Mouse (Mus musculus): ENCODE results near the gene Dhps. TPM values are rescaled to one million over a fixed set of nuclear protein-coding genes. Genes with fewer than 3 reads are reported as not detected.

The Dhps gene
- polyA plus RNA-seq (2012; rRNA removed) = 44.7 and 49.4 TPM in 2 replicates

DNA sequence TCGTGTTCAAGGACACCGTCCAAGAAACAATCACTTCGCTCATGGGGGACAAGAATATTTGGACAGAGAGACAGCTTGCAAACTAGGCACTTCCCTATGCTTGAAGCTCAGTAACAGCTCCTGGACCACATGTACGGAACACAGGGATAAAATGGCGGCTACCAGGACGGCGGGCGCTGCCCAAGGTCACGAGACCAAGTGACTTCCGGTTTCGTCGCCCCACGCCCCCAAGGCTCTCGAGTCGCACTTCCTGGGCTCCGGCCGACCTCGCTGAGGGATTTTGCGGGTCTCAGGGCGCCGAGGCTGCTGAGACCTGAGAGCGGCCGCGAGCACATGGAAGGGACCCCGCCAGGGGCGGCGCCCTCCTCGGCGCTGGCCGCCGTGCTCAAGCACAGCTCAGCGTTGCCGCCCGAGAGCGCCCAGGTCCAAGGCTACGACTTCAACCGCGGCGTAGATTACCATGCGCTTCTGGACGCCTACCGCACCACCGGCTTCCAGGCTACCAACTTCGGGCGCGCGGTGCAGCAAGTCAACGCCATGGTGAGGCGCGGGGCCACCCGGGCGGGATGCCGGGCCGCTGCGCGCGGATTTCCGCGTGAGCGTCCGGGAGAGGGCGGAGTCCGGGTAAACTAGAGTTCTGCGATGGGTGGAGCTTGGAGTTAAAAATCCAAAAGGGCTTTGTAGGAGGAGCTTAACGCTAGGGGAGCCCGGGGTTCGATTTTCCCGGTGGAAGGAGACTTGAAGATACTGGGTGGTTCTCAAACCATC, at the start of gene Dhps:
Dhps (plus strand) TSS at position 244 of the 768 bp plus-strand sequence.

DNA sequence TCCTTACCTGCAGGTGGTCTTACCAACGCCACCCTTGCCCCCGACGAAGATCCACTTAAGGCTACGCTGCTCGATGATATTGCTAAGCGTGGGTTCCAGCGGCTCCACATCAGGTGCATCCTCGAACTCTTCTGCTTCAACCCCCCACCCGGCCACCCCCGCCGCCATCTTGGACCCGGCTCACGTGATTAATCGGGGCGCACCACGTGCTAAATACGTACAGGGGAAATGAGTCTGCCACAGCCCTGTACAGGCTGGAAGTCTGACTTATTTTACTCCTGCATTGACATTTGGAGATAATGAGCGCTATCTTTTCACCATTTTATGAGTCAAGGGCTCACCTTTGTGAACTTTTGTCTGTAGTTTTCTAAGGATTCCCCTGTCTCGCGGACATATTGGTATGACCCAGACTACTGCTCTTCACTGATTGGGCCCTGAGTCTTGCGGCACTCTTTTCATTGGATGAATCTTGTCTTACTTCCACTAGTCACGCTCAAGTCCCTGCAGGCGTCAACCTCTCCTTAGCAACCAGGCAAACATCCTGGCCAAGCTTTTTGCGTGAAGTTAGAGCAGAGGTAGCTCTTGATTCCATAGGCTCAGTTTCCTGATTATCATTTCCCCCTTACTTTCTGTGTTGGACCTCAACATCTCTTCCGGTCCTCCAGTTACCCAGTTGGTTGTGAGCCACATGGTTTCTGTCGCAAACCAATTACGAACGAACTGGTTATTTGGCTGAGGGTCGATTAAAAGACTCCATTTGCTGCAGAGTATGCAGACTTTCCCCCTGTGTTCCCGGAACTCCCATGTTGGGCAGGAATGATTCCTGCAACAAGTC, 46.2 kb upstream of the Dhps start, which contains the start of gene Asna1:
Asna1 (minus strand) TSS at position 184 of the 835 bp plus-strand sequence.

DNA sequence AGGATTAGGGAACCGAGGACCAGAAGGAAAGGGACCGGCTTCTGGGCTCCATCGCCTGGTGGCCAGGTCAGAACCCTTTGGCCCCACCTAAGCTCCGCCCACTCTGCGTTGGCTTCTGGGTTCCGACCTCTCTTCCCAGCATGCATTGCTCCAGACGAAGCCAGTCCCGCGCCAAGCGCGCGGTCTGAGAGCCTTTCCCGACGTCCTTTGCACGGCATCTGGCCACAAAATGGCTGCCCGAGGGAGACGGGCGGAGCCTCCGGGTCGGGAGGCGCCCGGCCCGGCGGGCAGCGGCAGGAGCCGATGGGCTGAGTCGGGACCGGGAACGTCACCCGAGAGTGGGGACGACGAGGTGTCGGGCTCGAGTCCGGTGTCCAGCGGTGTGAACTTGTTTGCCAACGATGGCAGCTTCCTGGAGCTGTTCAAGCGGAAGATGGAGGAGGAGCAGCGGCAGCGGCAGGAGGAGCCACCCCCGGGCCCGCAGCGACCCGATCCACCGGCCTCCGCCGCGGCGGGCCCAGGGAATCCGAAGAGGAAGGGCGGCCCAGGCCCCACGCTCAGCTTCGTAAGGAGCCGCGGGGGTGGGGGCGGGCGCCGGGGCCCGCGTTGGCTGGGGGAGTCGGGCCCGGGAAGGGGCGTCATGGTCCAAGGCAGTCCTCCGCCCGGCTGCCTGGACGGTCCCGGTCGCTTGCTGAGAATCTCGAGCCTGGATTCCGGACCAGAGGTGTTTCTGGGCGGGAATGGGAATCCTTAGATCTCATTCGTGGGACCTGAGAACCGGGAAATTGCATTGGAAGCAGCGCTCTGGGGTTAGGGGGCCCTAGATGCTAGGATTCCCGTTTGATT, 44.7 kb upstream of the Dhps start, which contains the start of gene Trir:
Trir (plus strand) TSS at position 154 of the 846 bp plus-strand sequence.

DNA sequence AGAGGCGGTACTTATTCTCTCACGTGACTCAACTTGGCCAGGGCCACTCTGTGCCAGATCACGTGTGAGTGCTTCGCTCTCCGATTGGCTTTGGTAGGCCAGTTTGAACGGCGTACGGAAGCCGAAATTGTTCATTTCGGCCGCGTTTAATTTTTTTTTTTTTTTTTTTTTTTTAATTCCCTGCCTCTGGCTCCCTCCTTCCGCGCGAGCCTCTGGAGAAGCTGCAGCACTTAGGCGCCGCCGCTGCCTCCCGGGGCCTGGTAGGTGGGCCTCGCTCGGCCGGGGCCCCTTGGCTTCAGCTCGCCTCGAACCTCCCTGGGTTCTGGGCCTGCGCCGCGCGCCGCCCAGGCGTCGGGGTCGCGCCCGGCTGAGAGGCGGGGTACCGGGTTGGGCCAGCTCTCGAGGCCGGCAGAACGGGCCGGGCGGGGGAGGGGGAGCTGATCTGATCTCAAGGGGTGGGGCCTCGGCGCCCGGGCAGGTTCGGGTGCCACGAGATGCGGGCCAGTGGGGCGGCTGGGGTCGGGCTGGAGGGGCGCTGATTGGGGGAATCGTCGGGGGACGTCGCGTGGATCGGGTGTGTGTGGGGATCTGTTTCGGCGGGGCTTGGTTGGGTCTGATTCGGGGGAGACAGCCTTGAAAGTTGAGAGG, 34.7 kb upstream of the Dhps start, which contains the start of gene Tnpo2:
Tnpo2 (plus strand) TSS at position 198 of the 648 bp plus-strand sequence.

DNA sequence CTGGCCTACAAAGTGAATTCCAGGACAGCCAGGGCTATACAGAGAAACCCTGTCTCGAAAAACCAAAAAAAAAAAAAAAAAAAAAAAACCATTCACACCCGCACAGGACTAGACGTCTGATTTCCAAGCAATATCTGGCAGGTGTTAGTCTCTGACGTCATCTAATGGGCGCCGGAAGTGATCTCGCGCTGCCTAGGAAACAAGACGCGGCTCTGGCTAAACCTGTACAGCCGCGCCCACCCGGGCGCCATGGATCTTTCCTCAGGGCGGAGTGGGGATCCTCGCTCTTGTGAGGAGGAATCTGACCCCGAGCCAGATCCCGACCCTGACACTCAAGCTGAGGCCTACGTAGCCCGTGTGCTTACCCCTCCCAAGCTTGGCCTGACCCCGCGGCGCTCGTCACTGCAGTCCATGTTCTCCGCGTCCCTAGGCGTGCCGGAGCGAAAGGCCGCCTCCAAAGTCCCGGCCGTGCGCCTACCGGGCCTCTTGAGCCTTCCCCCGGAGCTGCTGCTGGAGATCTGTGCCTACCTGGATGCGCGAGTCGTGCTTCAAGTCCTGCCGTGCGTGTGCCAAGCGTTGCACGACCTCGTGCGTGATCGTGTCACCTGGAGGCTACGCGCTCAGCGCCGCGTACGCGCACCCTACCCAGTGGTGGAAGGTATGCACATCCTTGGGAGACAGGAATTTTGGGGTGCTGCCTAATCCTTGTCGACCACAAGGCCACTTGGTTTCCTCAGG, 11.5 kb upstream of the Dhps start, which contains the start of gene Fbxw9:
Fbxw9 (plus strand) TSS at position 177 of the 738 bp plus-strand sequence.

DNA sequence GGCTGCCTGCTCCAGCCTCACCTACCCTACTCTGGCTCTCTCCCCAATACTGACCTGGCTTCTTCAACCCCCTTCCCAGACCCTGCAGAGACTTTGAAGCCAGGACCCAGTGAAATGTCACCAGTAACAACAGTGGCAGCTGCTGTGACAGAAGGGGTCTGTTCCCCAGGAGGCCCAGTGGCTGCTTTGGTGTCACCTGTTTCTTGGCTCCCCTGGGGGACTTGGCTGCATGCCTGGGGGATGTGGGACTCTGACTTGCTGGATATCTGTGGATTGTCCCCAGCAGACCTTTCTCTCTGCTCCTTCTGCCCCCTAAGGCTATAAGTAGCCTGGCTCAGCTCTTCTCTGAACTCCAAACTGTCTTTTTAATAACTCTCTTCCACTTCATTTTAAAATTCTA, 3.6 kb upstream of the Dhps start, which contains the start of gene Gm5741:
Gm5741 (minus strand) TSS at position 1 of the 400 bp plus-strand sequence.

DNA sequence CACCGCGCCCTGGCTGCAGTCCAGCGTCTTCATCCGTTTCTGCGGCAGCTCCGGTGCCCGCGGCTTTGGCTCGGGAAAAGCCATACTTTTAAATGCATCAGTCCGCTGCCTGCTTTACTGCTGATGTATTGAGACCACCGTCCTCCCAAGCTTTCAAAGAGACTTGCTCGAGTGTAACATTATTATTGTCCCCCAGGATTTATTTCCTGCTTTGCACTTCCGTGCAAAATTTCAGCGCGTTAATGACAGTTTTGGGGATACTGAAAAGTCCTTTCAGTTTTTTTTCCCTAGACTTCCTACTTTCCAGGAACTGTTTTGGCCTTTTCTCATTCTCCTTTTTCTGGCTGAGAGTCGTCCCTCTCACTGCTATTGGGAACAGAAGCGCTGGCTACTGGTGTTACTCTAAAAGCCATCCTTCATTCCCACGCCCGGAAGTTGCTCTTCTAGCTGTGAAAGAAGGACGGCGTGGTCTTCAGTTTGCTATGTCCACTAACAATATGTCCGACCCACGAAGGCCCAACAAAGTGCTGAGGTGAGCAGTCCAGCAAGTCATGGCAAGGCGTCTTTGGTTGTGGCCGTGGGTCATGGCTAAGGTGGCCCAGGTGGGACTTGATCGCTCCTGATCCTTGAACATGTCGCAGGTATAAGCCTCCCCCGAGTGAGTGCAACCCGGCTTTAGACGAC, 9.1 kb downstream of the Dhps start, which contains the start of gene Wdr83os:
Wdr83os (plus strand) TSS at position 209 of the 684 bp plus-strand sequence.

DNA sequence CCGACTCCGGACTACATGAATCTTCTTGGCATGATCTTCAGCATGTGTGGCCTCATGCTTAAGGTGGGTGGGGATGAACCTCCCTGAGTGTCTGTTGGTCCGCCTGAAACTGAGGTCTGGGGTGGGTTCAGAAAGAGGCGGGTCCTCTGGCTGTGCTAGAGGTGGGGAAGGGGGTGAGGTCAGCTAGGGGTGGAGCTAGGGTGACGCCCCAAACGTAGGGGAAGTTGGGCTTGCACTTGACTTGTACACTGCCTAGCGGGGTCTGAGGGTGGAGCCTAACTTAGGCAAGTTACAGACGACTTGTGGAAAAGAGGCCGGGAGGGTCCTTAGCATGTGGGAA, 9.6 kb downstream of the Dhps start, which contains the start of gene Wdr83:
Wdr83 (minus strand) TSS at position 91 of the 340 bp plus-strand sequence.

DNA sequence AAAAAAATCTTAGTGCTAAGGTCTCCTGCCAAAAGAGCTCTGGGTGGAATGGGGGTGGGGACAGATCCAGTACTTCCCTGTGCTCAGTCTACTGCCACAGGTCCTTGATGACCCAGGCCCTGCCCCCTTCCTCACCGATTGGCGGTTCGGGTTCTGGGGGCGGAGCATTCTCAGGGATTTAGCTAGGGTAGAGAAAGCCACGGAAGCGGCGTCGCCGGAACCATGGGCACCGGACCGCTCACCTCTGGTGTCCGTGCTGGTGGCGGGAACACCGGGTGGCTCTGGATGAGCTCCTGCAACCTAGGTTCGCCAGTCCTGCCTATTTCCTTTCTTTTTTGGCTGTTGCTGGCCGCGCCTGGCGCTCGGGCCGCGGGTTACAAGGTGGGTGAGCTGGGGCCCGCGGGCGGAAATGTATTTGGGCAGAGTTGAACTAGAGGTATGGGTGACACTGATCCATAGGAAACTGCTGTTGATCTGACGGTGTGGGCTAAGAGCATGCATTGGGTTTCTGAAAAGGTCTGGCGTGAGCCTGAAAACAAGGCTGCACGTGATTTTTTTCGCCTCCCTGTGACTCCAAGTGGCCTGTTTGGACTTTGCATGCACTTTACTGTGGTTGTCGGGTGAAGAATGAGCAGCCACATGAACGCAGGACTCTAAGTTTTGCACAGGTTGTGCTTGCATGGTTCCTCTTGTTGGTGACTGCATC, 11.7 kb downstream of the Dhps start, which contains the start of gene Man2b1:
Man2b1 (plus strand) TSS at position 163 of the 706 bp plus-strand sequence.

DNA sequence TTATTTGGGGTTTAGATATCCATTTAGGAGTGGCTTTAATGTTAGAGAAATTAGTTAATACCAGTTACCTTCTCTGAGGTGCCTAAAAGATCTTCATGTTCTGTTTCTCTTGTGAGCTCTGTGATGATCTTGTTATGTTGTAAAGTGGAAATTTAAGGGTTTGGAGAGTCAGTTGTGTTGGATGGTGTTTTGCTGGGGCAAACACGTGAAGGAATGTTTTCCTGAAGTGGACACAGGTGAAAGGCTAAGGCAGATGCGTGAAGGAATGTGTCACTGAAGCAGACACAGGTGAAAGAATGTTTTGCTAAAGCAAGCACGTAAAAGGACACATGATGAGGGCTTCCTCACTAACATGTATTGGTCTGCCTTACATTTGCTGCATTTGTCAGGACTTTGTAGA, 51.4 kb downstream of the Dhps start, which contains the start of gene Zfp791:
Zfp791 (minus strand) TSS at position 101 of the 400 bp plus-strand sequence.

Other genes starting within 250 kb of the Dhps start
- gene Dand5, start 248.9 kb upstream of the Dhps start, polyA plus RNA-seq (2012; rRNA removed) = 3.2 and 4.7 TPM in 2 replicates
- 29.3 and 32.5 TPM in 2 replicates for gene Gadd45gip1, start 240.2 kb upstream of the Dhps start, polyA plus RNA-seq (2012; rRNA removed)
- gene Rad23a, start 231.1 kb upstream of the Dhps start, polyA plus RNA-seq (2012; rRNA removed) = 65.7 and 76.9 TPM in 2 replicates
- gene Calr, start 224.8 kb upstream of the Dhps start, polyA plus RNA-seq (2012; rRNA removed) = 669 and 1,481 TPM in 2 replicates
- 97.5 and 98.6 TPM in 2 replicates for gene Farsa, start 214.8 kb upstream of the Dhps start, polyA plus RNA-seq (2012; rRNA removed)
- 38.7 and 41.1 TPM in 2 replicates for gene Syce2, start 199.6 kb upstream of the Dhps start, polyA plus RNA-seq (2012; rRNA removed)
- 47.6 and 59.7 TPM in 2 replicates for gene Gcdh, start 177.8 kb upstream of the Dhps start, polyA plus RNA-seq (2012; rRNA removed)
- gene Klf1, start 169.8 kb upstream of the Dhps start, polyA plus RNA-seq (2012; rRNA removed) = 13.0 and 22.9 TPM in 2 replicates
- gene Dnase2a, start 163.2 kb upstream of the Dhps start, polyA plus RNA-seq (2012; rRNA removed) = 8.9 and 10.6 TPM in 2 replicates
- gene Mast1, start 134.4 kb upstream of the Dhps start, polyA plus RNA-seq (2012; rRNA removed) = 21.4 and 22.8 TPM in 2 replicates
- gene Rtbdn, start 124.8 kb upstream of the Dhps start, polyA plus RNA-seq (2012; rRNA removed) = 1.1 TPM in 2 replicates
- not detected in 2 replicates for gene Gm49661, start 102.3 kb upstream of the Dhps start, polyA plus RNA-seq (2012; rRNA removed)
- 836 and 1,138 TPM in 2 replicates for gene Prdx2, start 102.2 kb upstream of the Dhps start, polyA plus RNA-seq (2012; rRNA removed)
- 85.7 and 158 TPM in 2 replicates for gene Rnaseh2a, start 102.0 kb upstream of the Dhps start, polyA plus RNA-seq (2012; rRNA removed)
- gene Junb, start 93.0 kb upstream of the Dhps start, polyA plus RNA-seq (2012; rRNA removed) = 3.7 and 3.8 TPM in 2 replicates
- gene Hook2, start 81.2 kb upstream of the Dhps start, polyA plus RNA-seq (2012; rRNA removed) = 12.8 and 15.9 TPM in 2 replicates
- gene Best2, start 57.2 kb upstream of the Dhps start, polyA plus RNA-seq (2012; rRNA removed) = 0.04 TPM in 1 of 2 replicates, not detected in the other
- 186 and 196 TPM in 2 replicates for gene Asna1, start 46.5 kb upstream of the Dhps start, polyA plus RNA-seq (2012; rRNA removed)
- gene Trir, start 44.9 kb upstream of the Dhps start, polyA plus RNA-seq (2012; rRNA removed) = 185 and 357 TPM in 2 replicates
- 72.4 and 83.1 TPM in 2 replicates for gene Tnpo2, start 34.8 kb upstream of the Dhps start, polyA plus RNA-seq (2012; rRNA removed)
- 40.9 and 42.1 TPM in 2 replicates for gene Fbxw9, start 11.7 kb upstream of the Dhps start, polyA plus RNA-seq (2012; rRNA removed)
- 0.71 and 0.82 TPM in 2 replicates for gene Gm5741, start 3.8 kb upstream of the Dhps start, polyA plus RNA-seq (2012; rRNA removed)
- gene Wdr83os, start 9.0 kb downstream of the Dhps start, polyA plus RNA-seq (2012; rRNA removed) = 85.3 and 89.8 TPM in 2 replicates
- gene Wdr83, start 9.5 kb downstream of the Dhps start, polyA plus RNA-seq (2012; rRNA removed) = 72.7 and 84.7 TPM in 2 replicates
- 18.3 and 21.6 TPM in 2 replicates for gene Man2b1, start 11.5 kb downstream of the Dhps start, polyA plus RNA-seq (2012; rRNA removed)
- 1.3 and 2.0 TPM in 2 replicates for gene Zfp791, start 51.3 kb downstream of the Dhps start, polyA plus RNA-seq (2012; rRNA removed)
- gene Cks1brt, start 80.2 kb downstream of the Dhps start, polyA plus RNA-seq (2012; rRNA removed) = not detected in 2 replicates
- not detected in 2 replicates for gene Olfr371, start 154.2 kb downstream of the Dhps start, polyA plus RNA-seq (2012; rRNA removed)
- gene Orc6, start 227.9 kb downstream of the Dhps start, polyA plus RNA-seq (2012; rRNA removed) = 112 and 144 TPM in 2 replicates
- 67.6 and 88.3 TPM in 2 replicates for gene Vps35, start 228.0 kb downstream of the Dhps start, polyA plus RNA-seq (2012; rRNA removed)